Mouse (Mus musculus): ENCODE data around the gene Surf4. TPM values are rescaled to one million over a fixed set of nuclear protein-coding genes. Genes with fewer than 3 reads are reported as not detected.

The Surf4 gene
- total RNA-seq, 1 experiment, result 234 TPM

DNA sequence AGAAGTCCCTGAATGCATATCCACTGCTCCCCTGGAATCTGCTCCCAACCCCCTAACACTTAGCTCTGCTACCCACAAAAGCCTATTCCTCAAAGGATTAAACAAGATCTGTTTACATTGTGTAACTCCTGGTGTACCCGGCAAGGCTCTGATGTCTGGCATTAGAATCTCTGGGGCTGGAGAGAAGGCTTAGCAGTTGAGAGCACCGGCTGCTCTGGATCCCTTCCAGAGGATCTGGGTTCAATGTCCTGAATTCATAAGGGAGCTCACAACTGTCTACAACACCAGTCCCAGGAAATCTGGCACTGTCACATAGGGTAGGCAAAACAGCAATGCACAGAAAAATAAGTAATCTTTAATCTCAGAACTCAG lies 23.7 kb upstream of the Surf4 start:
- no peaks in the 10 kb centered on the region for H3K9me3 ChIP-seq (ENCODE audit: control insufficient read depth, insufficient read depth, low read depth, low read length)
- in situ Hi-C loops (cut with MboI; ENCODE audit: low sequenced_read_pairs in 2 of 2, unreplicated experiment in 2 of 2), result no loop called here
- H3K4me3 ChIP-seq (ENCODE audit: insufficient read depth in 1 of 2, low read depth in 1 of 2, low read length in 2 of 2, poor library complexity in 1 of 2, severe bottlenecking in 1 of 2), result no peak overlapping the region
- no peak overlapping the region for H3K27ac ChIP-seq (ENCODE audit: insufficient read depth, low read depth, low read length, poor library complexity, severe bottlenecking)
- DNase-seq (ENCODE audit: low read depth, low spot score), result no peak
- TF ChIP-seq CHD2 (IDR thresholded peaks at IDR 0.05; ENCODE audit: low read depth, low read length) (no peak), ZC3H11A (IDR thresholded peaks at IDR 0.05; ENCODE audit: borderline replicate concordance, low read depth, low read length) (no peak)
- H3K36me3 ChIP-seq (ENCODE audit: control insufficient read depth, insufficient read depth, low read length, poor library complexity, severe bottlenecking), result peaks cover 67% of the 10 kb centered on the region
- H3K9ac ChIP-seq (ENCODE audit: insufficient read depth, low read depth, low read length, poor library complexity, severe bottlenecking), result no peak overlapping the region
- H3K4me1 ChIP-seq (ENCODE audit: control insufficient read depth in 2 of 2, insufficient read depth in 2 of 2, low read length in 2 of 2, poor library complexity in 1 of 2), result no peaks in the 10 kb centered on the region

- Histone ChIP-seq H3K4me1 (ENCODE audit: control insufficient read depth in 2 of 2, insufficient read depth in 2 of 2, low read length in 2 of 2, poor library complexity in 1 of 2) (no peaks in the 10 kb centered on the region), H3K9me3 (ENCODE audit: control insufficient read depth, insufficient read depth, low read depth, low read length) (no peaks in the 10 kb centered on the region), H3K9ac (ENCODE audit: insufficient read depth, low read depth, low read length, poor library complexity, severe bottlenecking) (no peak overlapping the region), H3K27ac (ENCODE audit: insufficient read depth, low read depth, low read length, poor library complexity, severe bottlenecking) (no peak overlapping the region), H3K4me3 (ENCODE audit: insufficient read depth in 1 of 2, low read depth in 1 of 2, low read length in 2 of 2, poor library complexity in 1 of 2, severe bottlenecking in 1 of 2) (no peak overlapping the region), H3K36me3 (ENCODE audit: control insufficient read depth, insufficient read depth, low read length, poor library complexity, severe bottlenecking) (peaks cover 63% of the 10 kb centered on the region)
- no peak for TF ChIP-seq MAFK (IDR thresholded peaks at IDR 0.05; ENCODE audit: insufficient read depth, low read depth, low read length)
- no peak for TF ChIP-seq CHD2 (IDR thresholded peaks at IDR 0.05; ENCODE audit: low read depth, low read length)
- TF ChIP-seq ZNF384 (IDR thresholded peaks at IDR 0.05; ENCODE audit: low read depth, low read length), result no peak
- no peak for TF ChIP-seq HCFC1 (IDR thresholded peaks at IDR 0.05; ENCODE audit: borderline replicate concordance, insufficient read depth, low read length)
- no peak for TF ChIP-seq ZC3H11A (IDR thresholded peaks at IDR 0.05; ENCODE audit: borderline replicate concordance, low read depth, low read length)
- DNase-seq (ENCODE audit: low read depth, low spot score), result no peak
- in situ Hi-C loops (cut with MboI; ENCODE audit: low sequenced_read_pairs in 2 of 2, unreplicated experiment in 2 of 2), result no loop called here
These were observed 23.2 kb upstream of the Surf4 start for GRCm38 (mm10) chr2:26956811-26957487.

DNA sequence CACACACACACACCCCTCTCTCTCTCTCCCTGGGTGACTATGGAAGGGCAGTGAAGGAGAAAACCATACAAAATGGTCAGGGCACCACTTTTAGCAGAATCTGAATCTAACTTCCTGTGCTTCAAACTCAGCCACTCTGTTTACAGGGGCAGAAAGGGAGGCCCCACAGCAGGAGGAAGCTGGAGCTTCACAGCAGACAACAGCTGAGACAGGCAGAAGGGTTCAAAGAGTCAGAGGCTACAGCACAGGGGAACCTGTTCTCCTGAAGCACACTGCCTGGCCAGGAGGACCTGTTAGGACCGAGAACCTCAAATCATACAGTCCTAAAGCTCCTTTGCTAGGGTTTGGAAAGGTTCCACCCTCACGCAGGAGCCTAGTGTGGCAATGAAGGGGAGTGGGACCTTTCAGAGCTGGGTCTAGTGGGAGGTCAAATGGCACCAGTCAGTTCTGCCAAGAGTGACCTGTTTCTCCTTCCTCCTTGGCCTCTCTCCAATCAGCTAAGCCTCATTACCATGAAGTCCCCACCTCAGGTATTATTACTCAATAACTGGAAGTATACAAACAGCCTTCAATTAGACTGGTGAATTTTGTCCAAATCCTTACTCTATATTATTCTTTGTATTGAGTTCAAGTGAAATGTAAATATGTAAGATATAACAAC lies 21.1 kb upstream of the Surf4 start:
- Histone ChIP-seq H3K9me3 (ENCODE audit: control insufficient read depth, insufficient read depth, low read depth, low read length) (no peaks in the 10 kb centered on the region), H3K27ac (ENCODE audit: insufficient read depth, low read depth, low read length, poor library complexity, severe bottlenecking) (no peak overlapping the region), H3K4me3 (ENCODE audit: insufficient read depth in 1 of 2, low read depth in 1 of 2, low read length in 2 of 2, poor library complexity in 1 of 2, severe bottlenecking in 1 of 2) (no peak overlapping the region), H3K36me3 (ENCODE audit: control insufficient read depth, insufficient read depth, low read length, poor library complexity, severe bottlenecking) (peaks cover 48% of the 10 kb centered on the region), H3K9ac (ENCODE audit: insufficient read depth, low read depth, low read length, poor library complexity, severe bottlenecking) (no peak overlapping the region), H3K4me1 (ENCODE audit: control insufficient read depth in 2 of 2, insufficient read depth in 2 of 2, low read length in 2 of 2, poor library complexity in 1 of 2) (no peaks in the 10 kb centered on the region)
- TF ChIP-seq ZNF384 (IDR thresholded peaks at IDR 0.05; ENCODE audit: low read depth, low read length) (no peak), MAFK (IDR thresholded peaks at IDR 0.05; ENCODE audit: insufficient read depth, low read depth, low read length) (no peak), ZC3H11A (IDR thresholded peaks at IDR 0.05; ENCODE audit: borderline replicate concordance, low read depth, low read length) (no peak), CHD2 (IDR thresholded peaks at IDR 0.05; ENCODE audit: low read depth, low read length) (no peak), HCFC1 (IDR thresholded peaks at IDR 0.05; ENCODE audit: borderline replicate concordance, insufficient read depth, low read length) (no peak)
- in situ Hi-C loops (cut with MboI; ENCODE audit: low sequenced_read_pairs in 2 of 2, unreplicated experiment in 2 of 2), result no loop called here
- no peak for DNase-seq (ENCODE audit: low read depth, low spot score)

DNA sequence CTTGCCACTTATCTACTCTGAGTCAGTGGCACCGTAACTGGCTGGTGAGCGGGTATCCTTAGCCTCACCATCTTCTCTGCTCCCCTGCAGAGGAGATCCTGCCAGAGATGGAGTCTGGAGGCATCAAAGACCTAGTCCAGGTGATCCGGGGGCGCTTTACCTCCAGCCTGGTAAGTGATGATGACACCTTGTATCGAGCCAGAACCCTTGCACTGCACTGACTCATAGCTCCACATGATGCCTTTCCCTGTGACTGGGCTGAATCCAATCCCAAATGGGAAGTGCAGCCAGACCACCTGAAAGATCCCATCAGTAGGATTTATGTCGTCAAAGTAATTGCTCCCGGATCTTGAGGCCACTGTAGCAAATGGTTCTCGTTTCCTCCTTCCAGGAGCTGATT lies 19.1 kb upstream of the Surf4 start:
- in situ Hi-C loops (cut with MboI; ENCODE audit: low sequenced_read_pairs in 2 of 2, unreplicated experiment in 2 of 2), result no loop called here
- H3K9me3 ChIP-seq (ENCODE audit: control insufficient read depth, insufficient read depth, low read depth, low read length), result no peaks in the 10 kb centered on the region

More for the DNA sequence above, 19.1 kb upstream of the Surf4 start:
- TF ChIP-seq MAFK (IDR thresholded peaks at IDR 0.05; ENCODE audit: insufficient read depth, low read depth, low read length), result no peak
- no peak for TF ChIP-seq ZNF384 (IDR thresholded peaks at IDR 0.05; ENCODE audit: low read depth, low read length)
- TF ChIP-seq HCFC1 (IDR thresholded peaks at IDR 0.05; ENCODE audit: borderline replicate concordance, insufficient read depth, low read length), result no peak
- no peak for TF ChIP-seq CHD2 (IDR thresholded peaks at IDR 0.05; ENCODE audit: low read depth, low read length)
- TF ChIP-seq ZC3H11A (IDR thresholded peaks at IDR 0.05; ENCODE audit: borderline replicate concordance, low read depth, low read length), result no peak
- Histone ChIP-seq H3K4me3 (ENCODE audit: insufficient read depth in 1 of 2, low read depth in 1 of 2, low read length in 2 of 2, poor library complexity in 1 of 2, severe bottlenecking in 1 of 2) (no peak overlapping the region), H3K36me3 (ENCODE audit: control insufficient read depth, insufficient read depth, low read length, poor library complexity, severe bottlenecking) (peaks cover 39% of the 10 kb centered on the region), H3K27ac (ENCODE audit: insufficient read depth, low read depth, low read length, poor library complexity, severe bottlenecking) (no peak overlapping the region), H3K4me1 (ENCODE audit: control insufficient read depth in 2 of 2, insufficient read depth in 2 of 2, low read length in 2 of 2, poor library complexity in 1 of 2) (peaks cover 3 to 9% of the 10 kb centered on the region in 2 experiments; a peak in 2 of 4 replicates), H3K9ac (ENCODE audit: insufficient read depth, low read depth, low read length, poor library complexity, severe bottlenecking) (no peak overlapping the region)
- no peak for DNase-seq (ENCODE audit: low read depth, low spot score)

All from ES-E14 (cell line).